Mouse (Mus musculus): ENCODE results near the gene Naxe. TPM values are rescaled to one million over a fixed set of nuclear protein-coding genes. Genes with fewer than 3 reads are reported as not detected.

Gene Naxe
- total RNA-seq (2023; ENCODE audit: inconsistent age), result 27.1 to 33.9 TPM (median 32.0 TPM) in 4 replicates

GRCm38 (mm10) chr3:88057902-88058696 lies at the start of gene Naxe:
Gene Naxe (minus strand): TSS chr3:88058495.

GRCm38 (mm10) chr3:88081345-88082223 lies 23.3 kb upstream of the Naxe start, which contains the start of gene Iqgap3:
Gene Iqgap3 (plus strand): TSS chr3:88081971.

GRCm38 (mm10) chr3:88078204-88078603 lies 19.9 kb upstream of the Naxe start, which contains the start of gene Ttc24:
Gene Ttc24 (minus strand): TSS chr3:88078304.

GRCm38 (mm10) chr3:88042661-88043421 lies 15.5 kb downstream of the Naxe start, which contains the start of gene Gpatch4:
Gene Gpatch4 (plus strand): TSS chr3:88043108.

GRCm38 (mm10) chr3:88027434-88028186 lies 30.7 kb downstream of the Naxe start, which contains the start of gene Hapln2:
Gene Hapln2 (minus strand): TSS chr3:88027583.

Other genes starting within 250 kb of the Naxe start
- gene Pear1, start 234.2 kb downstream of the Naxe start, total RNA-seq (2023; ENCODE audit: inconsistent age), result 16.6 to 23.2 TPM (median 22.4 TPM) in 4 replicates
- gene Sh2d2a, start 211.7 kb downstream of the Naxe start, total RNA-seq (2023; ENCODE audit: inconsistent age), result 27.4 to 31.3 TPM (median 29.4 TPM) in 4 replicates
- gene Prcc, start 172.9 kb downstream of the Naxe start, total RNA-seq (2023; ENCODE audit: inconsistent age), result 54.7 to 61.5 TPM (median 57.6 TPM) in 4 replicates
- gene Hdgf, start 152.2 kb downstream of the Naxe start, total RNA-seq (2023; ENCODE audit: inconsistent age), result 77.9 to 83.0 TPM (median 79.1 TPM) in 4 replicates
- 126 to 163 TPM (median 139 TPM) in 4 replicates for gene Mrpl24, start 139.0 kb downstream of the Naxe start, total RNA-seq (2023; ENCODE audit: inconsistent age)
- gene Isg20l2, start 128.2 kb downstream of the Naxe start, total RNA-seq (2023; ENCODE audit: inconsistent age), result 64.0 to 71.6 TPM (median 66.1 TPM) in 4 replicates
- gene Rrnad1, start 127.8 kb downstream of the Naxe start, total RNA-seq (2023; ENCODE audit: inconsistent age), result 29.4 to 38.4 TPM (median 34.5 TPM) in 4 replicates
- gene Crabp2, start 109.8 kb downstream of the Naxe start, total RNA-seq (2023; ENCODE audit: inconsistent age), result 0.78 to 2.5 TPM (median 1.4 TPM) in 4 replicates
- not detected in 4 replicates for gene Nes, start 87.4 kb downstream of the Naxe start, total RNA-seq (2023; ENCODE audit: inconsistent age)
- not detected in 4 replicates for gene Bcan, start 58.3 kb downstream of the Naxe start, total RNA-seq (2023; ENCODE audit: inconsistent age)
- not detected in 4 replicates for gene Hapln2, start 30.9 kb downstream of the Naxe start, total RNA-seq (2023; ENCODE audit: inconsistent age)
- 13.7 to 20.9 TPM (median 16.4 TPM) in 4 replicates for gene Gpatch4, start 15.4 kb downstream of the Naxe start, total RNA-seq (2023; ENCODE audit: inconsistent age)
- not detected in 4 replicates for gene Ttc24, start 19.8 kb upstream of the Naxe start, total RNA-seq (2023; ENCODE audit: inconsistent age)
- gene Iqgap3, start 23.5 kb upstream of the Naxe start, total RNA-seq (2023; ENCODE audit: inconsistent age), result 0.42 to 1.5 TPM (median 0.56 TPM) in 4 replicates
- 342 to 418 TPM (median 405 TPM) in 4 replicates for gene Mef2d, start 83.9 kb upstream of the Naxe start, total RNA-seq (2023; ENCODE audit: inconsistent age)
- not detected in 4 replicates for gene Rhbg, start 196.2 kb upstream of the Naxe start, total RNA-seq (2023; ENCODE audit: inconsistent age)
- not detected in 4 replicates for gene Gm38392, start 228.7 kb upstream of the Naxe start, total RNA-seq (2023; ENCODE audit: inconsistent age)
- 4.6 to 7.6 TPM (median 6.0 TPM) in 4 replicates for gene Tsacc, start 238.5 kb upstream of the Naxe start, total RNA-seq (2023; ENCODE audit: inconsistent age)
- gene Cct3, start 238.6 kb upstream of the Naxe start, total RNA-seq (2023; ENCODE audit: inconsistent age), result 150 to 201 TPM (median 177 TPM) in 4 replicates

Measured in B cell, adult (primary cell).